Mouse (Mus musculus) heart, embryonic 12.5 days (tissue): ENCODE results near the gene Rassf3. TPM values are rescaled to one million over a fixed set of nuclear protein-coding genes. Genes with fewer than 3 reads are reported as not detected.

Experiments used
- ATAC-seq: fragments of 200-750 bp; cut with Nextera tagmentation; 2 replicates; pipeline ENCODE4 v1.8.0; 2017; ENCODE audit warnings: moderate TSS enrichment, moderate library complexity; ENCODE audit not compliant: insufficient number of reproducible peaks, low FRiP score
- H3K27ac ChIP-seq: fragments of 300-500 bp; sonication (generic); 2 replicates; pipeline ENCODE4 v1.5.1; 2016; ENCODE audit warnings: mild to moderate bottlenecking, moderate library complexity; ENCODE audit not compliant: poor library complexity, severe bottlenecking
- H3K27me3 ChIP-seq: fragments of 300-500 bp; sonication (generic); replicated peaks from 2 replicates; pipeline ENCODE4 v1.6.1; 2016; ENCODE audit warnings: mild to moderate bottlenecking, moderate library complexity
- H3K36me3 ChIP-seq: fragments of 300-500 bp; sonication (generic); 2 replicates; pipeline ENCODE4 v1.6.1; 2016; ENCODE audit warnings: mild to moderate bottlenecking, moderate library complexity
- H3K4me1 ChIP-seq: fragments of 300-500 bp; sonication (generic); replicated peaks from 2 replicates; pipeline ENCODE4 v1.6.1; 2016; ENCODE audit warnings: mild to moderate bottlenecking
- H3K4me2 ChIP-seq: fragments of 300-500 bp; sonication (generic); 2 replicates; pipeline ENCODE4 v1.6.1; 2016; ENCODE audit warnings: mild to moderate bottlenecking, moderate library complexity
- H3K4me3 ChIP-seq: fragments of 300-500 bp; sonication (generic); 2 replicates; pipeline ENCODE4 v1.5.1; 2016; ENCODE audit warnings: mild to moderate bottlenecking
- H3K9ac ChIP-seq: fragments of 300-500 bp; sonication (generic); 2 replicates; pipeline ENCODE4 v1.6.1; 2016; ENCODE audit warnings: mild to moderate bottlenecking, moderate library complexity
- H3K9me3 ChIP-seq: fragments of 300-500 bp; sonication (generic); replicated peaks from 2 replicates; pipeline ENCODE4 v1.6.1; 2016; ENCODE audit warnings: mild to moderate bottlenecking, moderate library complexity
- WGBS: fragments of 180-500 bp; shearing (Covaris S2); methylation state at CpG from one replicate; pipeline ENCODE4 v1.1.7; 2016; 5-methylcytosine and 5-hydroxymethylcytosine counted together
- polyA plus RNA-seq: library from polyadenylated mRNA; unstranded; fragments of >200 nt; fragmentation: Nextera tagmentation; extraction: Ambion mirVana; gene quantifications from 2 replicates; pipeline ENCODE4 v1.2.1, GENCODE M21; 2016

Gene Rassf3
- polyA plus RNA-seq, 1 experiment from 2014 or later = 27.0 TPM

DNA sequence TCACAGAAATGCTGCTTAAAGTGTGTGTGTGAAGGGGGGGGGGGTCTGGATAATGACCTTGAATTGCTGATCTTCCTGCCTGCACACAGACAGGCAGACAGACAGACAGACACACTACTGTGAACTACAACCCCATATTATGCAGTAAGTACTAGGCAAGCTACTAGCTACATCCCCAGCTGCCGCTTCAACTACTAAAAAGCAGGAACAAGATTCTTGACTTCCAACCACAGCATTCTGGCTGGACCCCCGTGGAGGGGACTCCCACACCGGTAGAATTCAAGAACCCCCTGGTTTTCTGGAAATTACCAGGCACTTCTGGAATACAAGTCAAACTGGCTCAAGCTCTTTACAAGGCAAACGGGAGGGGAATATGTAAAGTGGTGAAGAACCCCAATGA, 1.9 kb downstream of the Rassf3 start:
- no peak for ATAC-seq
- Histone ChIP-seq H3K27ac (peak overlapping the region; percentile 92), H3K4me3 (peak overlapping the region; percentile 76)

DNA sequence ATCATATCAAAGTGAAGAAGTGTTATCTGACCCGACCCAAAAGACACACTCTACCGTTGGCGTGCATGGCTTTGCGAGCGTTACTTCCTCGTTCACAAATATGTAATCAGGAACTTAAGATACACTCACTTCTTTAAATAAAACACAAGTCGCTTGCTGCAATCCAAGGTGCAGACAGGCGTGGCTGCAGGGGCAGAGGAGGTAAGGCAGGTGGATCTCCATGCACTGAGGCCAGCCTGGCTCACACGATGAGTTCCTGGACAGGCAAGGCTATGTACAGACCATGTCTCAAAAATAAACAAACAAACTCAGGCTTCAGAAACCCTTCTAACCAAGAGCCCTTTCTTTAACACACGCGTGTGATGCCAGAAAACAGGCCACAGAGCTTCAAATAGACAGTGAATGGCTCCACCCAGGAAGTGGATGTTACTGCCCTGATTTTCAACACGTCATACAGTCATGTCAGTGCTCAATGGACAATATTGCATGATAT, 2.4 kb downstream of the Rassf3 start:
- Histone ChIP-seq H3K4me3 (peak overlapping the region; percentile 76), H3K4me2 (peak overlapping the region; percentile 77), H3K9ac (peak overlapping the region; percentile 90), H3K9me3 (no peaks in the 10 kb centered on the region), H3K4me1 (peaks cover 54% of the 10 kb centered on the region), H3K27ac (0 out of 2 replicates have a peak overlapping the region, but pooled peaks have one; percentile 12), H3K36me3 (no peaks in the 10 kb centered on the region), H3K27me3 (no peaks in the 10 kb centered on the region)
- ATAC-seq = no peak
- 21% methylated on average over 12 of the region's 12 CpGs for WGBS

More for the DNA sequence above, 1.9 kb downstream of the Rassf3 start:
- no peaks in the 10 kb centered on the region for H3K27me3 ChIP-seq
- peak overlapping the region; percentile 90 for H3K9ac ChIP-seq
- no peaks in the 10 kb centered on the region for H3K36me3 ChIP-seq
- peak overlapping the region; percentile 77 for H3K4me2 ChIP-seq
- H3K4me1 ChIP-seq = peaks cover 49% of the 10 kb centered on the region
- H3K9me3 ChIP-seq = no peaks in the 10 kb centered on the region
- 16% methylated on average over 4 of the region's 4 CpGs for WGBS

DNA sequence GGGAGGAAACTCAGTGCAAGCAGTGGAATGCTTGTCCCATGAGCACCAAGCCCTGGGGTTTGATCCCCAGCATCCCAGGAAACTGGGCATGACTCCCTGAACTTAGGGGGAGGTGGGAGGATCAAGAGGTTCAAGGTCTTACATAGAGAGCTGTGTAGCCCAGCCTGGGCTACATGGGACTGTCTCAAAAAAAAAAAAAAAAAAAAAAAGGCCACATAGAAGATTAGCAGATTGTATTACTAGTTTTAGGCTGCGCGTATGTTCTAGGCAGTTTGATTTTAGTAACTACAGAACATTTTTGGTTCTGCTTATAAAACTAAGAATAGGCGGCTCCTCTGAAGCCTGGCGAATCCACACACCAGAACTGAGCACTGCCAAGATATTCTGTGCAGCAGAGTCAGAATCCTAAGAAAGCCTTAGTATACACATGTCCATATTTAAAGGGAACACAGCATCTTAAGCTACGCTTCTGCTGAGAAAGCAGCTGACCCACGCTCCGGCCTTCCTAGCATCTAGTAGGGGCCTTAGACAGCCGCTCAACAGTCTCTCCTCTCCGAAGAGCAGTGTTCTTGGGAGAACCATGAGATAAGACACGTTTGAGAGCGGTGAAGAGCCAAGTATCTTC, 3.4 kb downstream of the Rassf3 start:
- peak overlapping the region; percentile 84 for H3K27ac ChIP-seq
- H3K36me3 ChIP-seq = no peaks in the 10 kb centered on the region
- H3K27me3 ChIP-seq = no peaks in the 10 kb centered on the region
- WGBS = 55% methylated on average over 11 of the region's 11 CpGs
- peaks cover 64% of the 10 kb centered on the region for H3K4me1 ChIP-seq
- H3K4me2 ChIP-seq = peak overlapping the region; percentile 77
- H3K9me3 ChIP-seq = no peaks in the 10 kb centered on the region
- no peak overlapping the region for H3K4me3 ChIP-seq
- no peak for ATAC-seq
- no peak overlapping the region; the same call in 1 of the 2 replicates for H3K9ac ChIP-seq

DNA sequence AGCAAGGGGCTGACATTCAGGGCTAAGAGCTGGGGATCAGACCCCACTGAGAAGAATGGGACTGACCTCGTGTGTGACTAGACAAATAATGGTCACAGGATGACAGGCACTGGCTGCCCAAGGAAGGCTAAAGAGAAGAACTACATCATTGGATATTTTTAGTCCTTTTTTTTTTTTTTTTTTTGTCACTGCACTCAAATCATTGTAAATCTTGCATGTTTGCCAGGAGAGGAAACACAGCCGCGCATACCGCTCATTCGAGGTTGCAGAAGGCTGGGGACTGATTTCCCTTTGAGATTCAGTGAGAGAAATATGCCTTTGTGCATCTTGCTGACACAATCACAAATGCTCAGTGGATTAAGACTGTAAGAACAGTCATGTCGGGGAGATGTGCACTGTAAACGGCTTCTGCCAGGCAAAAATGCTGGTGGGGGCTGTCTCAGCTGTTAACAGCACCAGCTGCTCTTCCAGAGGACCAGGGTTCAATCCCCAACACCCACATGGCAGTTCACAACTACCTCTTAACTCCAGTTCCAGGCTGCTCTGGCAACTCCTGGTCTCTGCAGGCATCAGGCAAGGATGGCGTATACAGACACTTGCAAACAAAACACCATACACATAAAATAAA, 4.5 kb downstream of the Rassf3 start:
- Histone ChIP-seq H3K4me3 (no peak overlapping the region), H3K9ac (no peak overlapping the region; the same call in 1 of the 2 replicates), H3K4me1 (peaks cover 67% of the 10 kb centered on the region), H3K27ac (peak overlapping the region; percentile 84), H3K27me3 (no peaks in the 10 kb centered on the region), H3K4me2 (peak overlapping the region; percentile 39), H3K36me3 (no peaks in the 10 kb centered on the region), H3K9me3 (no peaks in the 10 kb centered on the region)
- no peak for ATAC-seq
- WGBS = 24% methylated on average over 8 of the region's 8 CpGs

DNA sequence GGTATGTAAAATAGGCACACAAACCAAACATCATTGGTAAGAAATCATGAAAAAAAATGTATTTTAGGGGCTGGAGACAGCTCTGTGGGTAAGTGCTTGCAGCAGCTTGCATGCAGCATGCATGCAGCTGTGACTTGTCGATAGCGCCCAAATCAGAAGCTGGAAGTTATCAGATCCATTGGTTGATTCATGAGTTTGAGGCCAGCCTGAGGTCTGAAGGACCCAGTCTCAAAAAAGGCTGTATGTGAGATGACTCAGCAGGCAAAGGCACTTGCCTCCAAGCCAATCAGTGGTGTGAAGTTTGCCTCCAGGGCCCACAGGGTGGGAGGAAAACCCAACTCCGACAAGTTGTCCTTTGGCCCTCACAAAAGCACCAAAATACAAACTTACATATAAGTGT, 6.5 kb downstream of the Rassf3 start:
- H3K9ac ChIP-seq = no peak overlapping the region

DNA sequence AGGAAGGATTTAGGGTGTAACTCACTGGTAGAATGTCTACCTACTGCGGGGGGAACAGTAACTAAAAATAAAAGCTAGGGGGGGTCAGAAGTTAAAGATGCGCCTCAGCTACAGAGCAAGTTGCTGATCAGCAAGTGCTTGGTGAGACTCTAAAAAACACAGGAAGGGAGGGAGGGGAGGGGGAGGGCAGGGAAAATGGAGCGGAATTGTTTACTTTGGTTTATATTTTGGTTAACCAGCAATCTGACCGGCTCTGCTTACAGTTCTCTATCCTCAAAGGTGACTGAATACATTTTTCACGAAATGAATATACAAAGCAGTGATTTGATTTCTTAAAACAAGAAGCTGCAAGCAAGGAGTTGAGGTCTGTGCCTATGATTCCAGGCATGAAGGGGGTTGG, 7.2 kb downstream of the Rassf3 start:
- WGBS = 42% methylated on average over 5 of the region's 5 CpGs
- H3K4me3 ChIP-seq = no peak overlapping the region
- H3K4me1 ChIP-seq = peaks cover 65% of the 10 kb centered on the region
- no peak for ATAC-seq
- H3K9me3 ChIP-seq = no peaks in the 10 kb centered on the region
- no peak overlapping the region for H3K27ac ChIP-seq
- H3K27me3 ChIP-seq = no peaks in the 10 kb centered on the region
- H3K36me3 ChIP-seq = peaks cover 3% of the 10 kb centered on the region; the same call in 1 of the 2 replicates
- no peak overlapping the region for H3K9ac ChIP-seq
- no peak overlapping the region for H3K4me2 ChIP-seq

More for the DNA sequence above, 6.5 kb downstream of the Rassf3 start:
- WGBS = 31% methylated on average over 3 of the region's 3 CpGs
- no peak for ATAC-seq
- Histone ChIP-seq H3K36me3 (no peaks in the 10 kb centered on the region), H3K4me1 (peaks cover 71% of the 10 kb centered on the region), H3K27ac (no peak overlapping the region), H3K27me3 (no peaks in the 10 kb centered on the region), H3K4me3 (no peak overlapping the region), H3K9me3 (no peaks in the 10 kb centered on the region), H3K4me2 (no peak overlapping the region)

DNA sequence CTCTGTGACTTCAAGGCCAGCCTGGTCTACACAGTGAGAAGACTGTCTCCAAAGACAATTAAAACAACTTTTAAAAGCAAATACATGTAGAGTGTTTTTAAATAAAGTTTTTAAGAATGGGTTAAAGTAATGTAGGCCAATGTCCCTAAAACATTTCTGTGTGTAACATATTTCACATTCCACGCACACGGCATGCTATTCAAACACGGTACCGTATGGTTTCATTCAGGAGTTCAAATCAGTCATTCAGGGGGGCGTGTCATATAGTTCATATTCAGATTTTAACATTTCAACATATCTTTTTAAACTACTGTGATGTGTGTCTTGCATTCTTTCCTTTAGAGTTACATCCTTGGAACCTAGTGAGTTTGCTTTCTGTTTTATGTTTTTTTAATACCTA, 7.9 kb downstream of the Rassf3 start:
- Histone ChIP-seq H3K36me3 (peaks cover 3% of the 10 kb centered on the region; the same call in 1 of the 2 replicates), H3K9ac (no peak overlapping the region), H3K27me3 (no peaks in the 10 kb centered on the region), H3K4me3 (no peak overlapping the region), H3K4me2 (no peak overlapping the region), H3K27ac (no peak overlapping the region), H3K4me1 (peaks cover 58% of the 10 kb centered on the region), H3K9me3 (no peaks in the 10 kb centered on the region)
- 88% methylated on average over 5 of the region's 5 CpGs for WGBS
- no peak for ATAC-seq

DNA sequence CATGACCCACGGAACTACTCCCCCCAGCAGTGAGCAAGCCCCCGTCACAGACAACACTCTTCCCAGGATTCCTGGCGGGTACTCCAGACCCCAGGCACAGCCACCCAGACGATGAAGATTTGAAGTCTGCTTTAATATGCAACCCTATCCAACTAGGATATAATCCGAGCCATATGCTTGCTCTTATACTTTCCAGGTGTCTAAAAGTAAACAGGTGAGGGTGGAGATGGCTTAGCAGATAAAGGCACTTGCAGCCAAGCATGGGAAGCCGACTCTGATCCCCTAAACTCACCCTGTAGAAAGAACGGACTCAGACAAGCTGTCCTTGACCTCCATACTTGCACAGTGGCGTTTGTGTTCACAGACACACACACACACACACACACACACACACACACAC, 8.4 kb downstream of the Rassf3 start:
- Histone ChIP-seq H3K36me3 (peaks cover 5% of the 10 kb centered on the region; the same call in 1 of the 2 replicates), H3K9me3 (no peaks in the 10 kb centered on the region), H3K4me2 (no peak overlapping the region), H3K9ac (no peak overlapping the region), H3K4me1 (peaks cover 54% of the 10 kb centered on the region), H3K27me3 (no peaks in the 10 kb centered on the region), H3K27ac (no peak overlapping the region), H3K4me3 (no peak overlapping the region)
- WGBS = 74% methylated on average over 8 of the region's 8 CpGs
- ATAC-seq = no peak

DNA sequence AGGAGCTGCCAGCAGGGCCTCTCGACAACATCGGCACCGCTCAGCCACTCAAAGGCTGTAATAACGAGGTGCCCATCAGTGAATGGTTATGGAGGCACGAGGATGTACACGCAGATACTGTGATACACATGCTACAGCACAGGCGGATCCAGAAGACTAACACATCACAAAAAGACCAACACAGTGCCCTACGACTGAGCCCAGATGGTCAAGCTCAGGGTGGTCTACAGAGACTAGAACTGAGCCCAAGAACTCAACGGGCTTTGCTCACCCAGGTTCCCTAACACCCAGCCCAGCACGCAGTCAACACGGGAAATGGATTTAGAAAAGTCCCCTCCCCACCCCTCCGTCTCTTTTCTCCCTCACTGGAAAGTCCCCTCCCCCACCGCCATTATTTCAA, 9.1 kb downstream of the Rassf3 start:
- Histone ChIP-seq H3K4me3 (no peak overlapping the region), H3K9ac (no peak overlapping the region), H3K27me3 (no peaks in the 10 kb centered on the region), H3K4me2 (no peak overlapping the region), H3K4me1 (peaks cover 55% of the 10 kb centered on the region), H3K9me3 (no peaks in the 10 kb centered on the region), H3K27ac (no peak overlapping the region), H3K36me3 (peaks cover 7% of the 10 kb centered on the region; the same call in 1 of the 2 replicates)
- WGBS = 79% methylated on average over 13 of the region's 13 CpGs
- no peak for ATAC-seq

DNA sequence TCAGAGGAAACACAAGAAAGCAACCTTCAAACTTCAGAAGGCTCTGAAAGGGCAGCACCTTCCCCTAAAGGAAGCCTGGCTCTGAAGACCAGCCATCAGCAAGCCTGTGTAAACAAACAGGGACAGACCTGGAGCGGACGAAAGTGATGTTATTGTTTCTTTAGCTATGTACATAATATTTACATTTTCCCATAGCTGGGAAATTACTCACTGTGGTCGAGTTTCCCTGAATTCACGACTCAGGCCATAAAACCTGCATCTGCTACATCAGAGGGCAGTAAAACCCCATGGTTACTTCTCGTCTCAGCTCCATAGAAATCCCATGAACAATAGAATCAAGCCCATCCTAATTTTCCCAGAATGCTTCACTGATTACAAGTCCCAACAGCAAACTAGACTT, 11.1 kb downstream of the Rassf3 start:
- Histone ChIP-seq H3K4me2 (no peak overlapping the region), H3K27me3 (no peaks in the 10 kb centered on the region), H3K9ac (no peak overlapping the region), H3K27ac (no peak overlapping the region; the same call in 1 of the 2 replicates), H3K4me1 (peaks cover 52% of the 10 kb centered on the region), H3K4me3 (no peak overlapping the region), H3K9me3 (no peaks in the 10 kb centered on the region), H3K36me3 (peaks cover 7% of the 10 kb centered on the region; the same call in 1 of the 2 replicates)
- 51% methylated on average over 5 of the region's 5 CpGs for WGBS
- no peak for ATAC-seq

DNA sequence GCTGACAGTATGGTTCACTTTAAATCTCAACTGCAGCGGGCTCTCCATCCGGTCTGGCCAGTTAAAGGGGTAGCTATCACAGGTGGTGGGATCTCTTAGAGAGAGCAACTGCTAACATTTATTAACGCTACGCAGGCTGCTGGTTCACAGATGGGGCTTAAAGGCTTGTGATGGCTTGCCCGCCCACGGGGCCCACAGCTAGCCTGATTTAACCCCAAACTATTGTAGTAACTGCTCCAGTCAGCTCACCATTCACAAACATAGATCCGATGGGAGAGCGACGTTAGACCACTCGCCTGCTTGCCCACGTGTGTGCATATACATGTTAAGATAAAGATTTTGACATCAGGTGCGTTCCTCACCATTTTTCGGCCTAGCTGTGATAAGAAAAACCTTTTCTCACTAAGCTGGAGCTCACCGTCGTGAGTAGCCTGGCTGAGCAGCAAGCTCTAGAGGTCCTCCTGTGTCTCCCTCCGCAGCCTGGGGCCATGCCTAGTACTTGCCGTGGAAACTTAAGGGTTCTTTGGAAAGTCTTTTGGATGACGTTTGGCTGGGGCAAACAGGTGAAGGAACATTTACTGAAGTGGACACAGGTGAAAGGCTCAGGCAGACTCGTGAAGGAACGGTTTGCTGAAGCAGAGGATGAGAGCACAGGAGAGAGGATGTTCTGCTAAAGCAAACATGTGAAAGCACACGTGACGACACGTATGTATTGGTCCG, 13.8 kb downstream of the Rassf3 start:
- H3K27me3 ChIP-seq = no peaks in the 10 kb centered on the region
- peaks cover 7% of the 10 kb centered on the region; the same call in 1 of the 2 replicates for H3K36me3 ChIP-seq
- ATAC-seq = no peak; the same call in 1 of the 2 replicates
- H3K9ac ChIP-seq = peak overlapping the region; percentile 57
- H3K4me2 ChIP-seq = peak overlapping the region; percentile 67
- H3K27ac ChIP-seq = peak overlapping the region; percentile 60
- 53% methylated on average over 24 of the region's 24 CpGs for WGBS
- no peaks in the 10 kb centered on the region for H3K9me3 ChIP-seq
- H3K4me3 ChIP-seq = peak overlapping the region; percentile 26; the same call in 1 of the 2 replicates
- H3K4me1 ChIP-seq = peaks cover 45% of the 10 kb centered on the region
